Mouse (Mus musculus): Measurements from ENCODE around the gene Lrrtm1. TPM values are rescaled to one million over a fixed set of nuclear protein-coding genes. Genes with fewer than 3 reads are reported as not detected.
A peak's percentile ranks its signal among the peaks of the same experiment; 100 is the strongest.

Gene Lrrtm1
- under 1 TPM; 0.29 to 0.53 TPM for total RNA-seq (2021)
- long read RNA-seq, experiment 1, partial matches to known transcripts: 0 of 1 reads
- long read RNA-seq, experiment 1, other reads (novel, unspliced or antisense): 0 of 1 reads
- long read RNA-seq, experiment 2: 0 reads

- peak; percentile 12 to 21 for DNase-seq (ENCODE audit: low spot score in 2 of 2)
Measured at GRCm38 (mm10) chr6:77242601-77243406, at the start of gene Lrrtm1. Lrrtm1 (plus strand) TSS chr6:77242689.

- DNase-seq (ENCODE audit: low spot score in 2 of 2): no peak
Measured at GRCm38 (mm10) chr6:77196650-77197049, 45.8 kb upstream of the Lrrtm1 start.

GRCm38 (mm10) chr6:77199375-77199774, 43.1 kb upstream of the Lrrtm1 start:
- DNase-seq (ENCODE audit: low spot score in 2 of 2): no peak

GRCm38 (mm10) chr6:77209183-77209582, 33.3 kb upstream of the Lrrtm1 start:
- no peak for DNase-seq (ENCODE audit: low spot score in 2 of 2)

GRCm38 (mm10) chr6:77209929-77210328, 32.6 kb upstream of the Lrrtm1 start:
- no peak for DNase-seq (ENCODE audit: low spot score in 2 of 2)

- DNase-seq (ENCODE audit: low spot score in 2 of 2): no peak
Measured at GRCm38 (mm10) chr6:77213757-77214409, 28.6 kb upstream of the Lrrtm1 start.

- DNase-seq (ENCODE audit: low spot score in 2 of 2): no peak
Measured at GRCm38 (mm10) chr6:77215322-77215721, 27.2 kb upstream of the Lrrtm1 start.

- no peak for DNase-seq (ENCODE audit: low spot score in 2 of 2)
Measured at GRCm38 (mm10) chr6:77218875-77219274, 23.6 kb upstream of the Lrrtm1 start.

- DNase-seq (ENCODE audit: low spot score in 2 of 2): no peak
Measured at GRCm38 (mm10) chr6:77220776-77221175, 21.7 kb upstream of the Lrrtm1 start.

- DNase-seq (ENCODE audit: low spot score in 2 of 2): peak in 1 of 2 experiments; percentile 19
Measured at GRCm38 (mm10) chr6:77222849-77223638, 19.4 kb upstream of the Lrrtm1 start.

- peak in 1 of 2 experiments; percentile 17 for DNase-seq (ENCODE audit: low spot score in 2 of 2)
Measured at GRCm38 (mm10) chr6:77240426-77240825, 2.1 kb upstream of the Lrrtm1 start.

- no peak for DNase-seq (ENCODE audit: low spot score in 2 of 2)
Measured at GRCm38 (mm10) chr6:77243541-77244231, 1.2 kb downstream of the Lrrtm1 start.

GRCm38 (mm10) chr6:77253480-77253879, 11.0 kb downstream of the Lrrtm1 start:
- no peak for DNase-seq (ENCODE audit: low spot score in 2 of 2)

GRCm38 (mm10) chr6:77256348-77256747, 13.9 kb downstream of the Lrrtm1 start:
- DNase-seq (ENCODE audit: low spot score in 2 of 2): no peak

- peak in 1 of 2 experiments; percentile 3 for DNase-seq (ENCODE audit: low spot score in 2 of 2)
Measured at GRCm38 (mm10) chr6:77257358-77258105, 15.0 kb downstream of the Lrrtm1 start.

GRCm38 (mm10) chr6:77265163-77265562, 22.7 kb downstream of the Lrrtm1 start:
- DNase-seq (ENCODE audit: low spot score in 2 of 2): no peak

GRCm38 (mm10) chr6:77278794-77279193, 36.3 kb downstream of the Lrrtm1 start:
- DNase-seq (ENCODE audit: low spot score in 2 of 2): no peak

GRCm38 (mm10) chr6:77286317-77286716, 43.8 kb downstream of the Lrrtm1 start:
- no peak for DNase-seq (ENCODE audit: low spot score in 2 of 2)

GRCm38 (mm10) chr6:77288402-77288801, 45.9 kb downstream of the Lrrtm1 start:
- no peak for DNase-seq (ENCODE audit: low spot score in 2 of 2)

- no peak for DNase-seq (ENCODE audit: low spot score in 2 of 2)
Measured at GRCm38 (mm10) chr6:77291415-77291814, 48.9 kb downstream of the Lrrtm1 start.
